Mouse (Mus musculus): ENCODE measurements at regions not wholly inside any gene's neighbourhood (a gene's known extent, or its start where the extent isn't known, plus 50 kb on each side); places are given as distances from the start of the nearest gene placed in this dataset.

GRCm38 (mm10) chr17:51542544-51542943 is 290.5 kb downstream of the Satb1 start:
- Histone ChIP-seq H3K36me3 (replicated peaks; ENCODE audit: insufficient read depth, low read length) (no peaks in the 10 kb centered on the region), H3K27me3 (ENCODE audit: insufficient read depth, low read length) (no peaks in the 10 kb centered on the region), H3K9ac (replicated peaks) (no peak overlapping the region), H3K27ac (ENCODE audit: low read depth) (no peak overlapping the region), H3K4me3 (ENCODE audit: low read depth, low read length) (no peak overlapping the region), H3K4me2 (ENCODE audit: low read depth, low read length) (no peak overlapping the region), H3K4me1 (ENCODE audit: insufficient read depth) (no peaks in the 10 kb centered on the region), H3K9me3 (ENCODE audit: low read length) (no peaks in the 10 kb centered on the region)
- DNase-seq (no peak), ATAC-seq (no peak)
- WGBS (ENCODE audit: insufficient replicate concordance), result 49% methylated on average over 2 of the region's 2 CpGs
- TF ChIP-seq EP300 (IDR thresholded peaks at IDR 0.05; ENCODE audit: low read depth), result no peak
- TF ChIP-seq CTCF (IDR thresholded peaks at IDR 0.05; ENCODE audit: low read depth), result no peak

GRCm38 (mm10) chr17:51534678-51535077 is 298.4 kb downstream of the Satb1 start:
- Histone ChIP-seq H3K4me1 (ENCODE audit: insufficient read depth) (no peaks in the 10 kb centered on the region), H3K36me3 (replicated peaks; ENCODE audit: insufficient read depth, low read length) (no peaks in the 10 kb centered on the region), H3K4me3 (ENCODE audit: low read depth, low read length) (no peak overlapping the region), H3K27ac (ENCODE audit: low read depth) (no peak overlapping the region), H3K4me2 (ENCODE audit: low read depth, low read length) (no peak overlapping the region), H3K27me3 (ENCODE audit: insufficient read depth, low read length) (no peaks in the 10 kb centered on the region), H3K9ac (replicated peaks) (no peak overlapping the region), H3K9me3 (ENCODE audit: low read length) (no peaks in the 10 kb centered on the region)
- TF ChIP-seq EP300 (IDR thresholded peaks at IDR 0.05; ENCODE audit: low read depth), result no peak
- TF ChIP-seq CTCF (IDR thresholded peaks at IDR 0.05; ENCODE audit: low read depth), result no peak
- DNase-seq (no peak), ATAC-seq (no peak)
- 30% methylated on average over 10 of the region's 10 CpGs for WGBS (ENCODE audit: insufficient replicate concordance)

- no peaks in the 10 kb centered on the region for H3K27me3 ChIP-seq (ENCODE audit: insufficient read depth, low read length)
- no peak overlapping the region for H3K4me3 ChIP-seq (ENCODE audit: low read depth, low read length)
- TF ChIP-seq EP300 (IDR thresholded peaks at IDR 0.05; ENCODE audit: low read depth) (no peak), CTCF (IDR thresholded peaks at IDR 0.05; ENCODE audit: low read depth) (no peak)
- no peaks in the 10 kb centered on the region for H3K9me3 ChIP-seq (ENCODE audit: low read length)
- no peak overlapping the region for H3K4me2 ChIP-seq (ENCODE audit: low read depth, low read length)
- H3K4me1 ChIP-seq (ENCODE audit: insufficient read depth), result no peaks in the 10 kb centered on the region
- WGBS (ENCODE audit: insufficient replicate concordance), result 45% methylated on average over 14 of the region's 14 CpGs
- H3K36me3 ChIP-seq (replicated peaks; ENCODE audit: insufficient read depth, low read length), result no peaks in the 10 kb centered on the region
- no peak for ATAC-seq
- DNase-seq, result no peak
- no peak overlapping the region for H3K27ac ChIP-seq (ENCODE audit: low read depth)
- no peak overlapping the region for H3K9ac ChIP-seq (replicated peaks)
Observed at GRCm38 (mm10) chr17:51534270-51534669, 298.8 kb downstream of the Satb1 start.

- WGBS (ENCODE audit: insufficient replicate concordance), result 75% methylated on average over 3 of the region's 3 CpGs
- Histone ChIP-seq H3K4me3 (ENCODE audit: low read depth, low read length) (no peak overlapping the region), H3K4me1 (ENCODE audit: insufficient read depth) (no peaks in the 10 kb centered on the region), H3K9me3 (ENCODE audit: low read length) (no peaks in the 10 kb centered on the region), H3K36me3 (replicated peaks; ENCODE audit: insufficient read depth, low read length) (no peaks in the 10 kb centered on the region), H3K4me2 (ENCODE audit: low read depth, low read length) (no peak overlapping the region), H3K9ac (replicated peaks) (no peak overlapping the region), H3K27me3 (ENCODE audit: insufficient read depth, low read length) (no peaks in the 10 kb centered on the region), H3K27ac (ENCODE audit: low read depth) (no peak overlapping the region)
- DNase-seq (no peak), ATAC-seq (no peak)
- TF ChIP-seq CTCF (IDR thresholded peaks at IDR 0.05; ENCODE audit: low read depth) (no peak), EP300 (IDR thresholded peaks at IDR 0.05; ENCODE audit: low read depth) (no peak)
Observed at GRCm38 (mm10) chr17:51528161-51528560, 304.9 kb downstream of the Satb1 start.

GRCm38 (mm10) chr17:51526881-51527280 is 306.2 kb downstream of the Satb1 start:
- no peak for ATAC-seq
- no peaks in the 10 kb centered on the region for H3K36me3 ChIP-seq (replicated peaks; ENCODE audit: insufficient read depth, low read length)
- no peak overlapping the region for H3K9ac ChIP-seq (replicated peaks)
- TF ChIP-seq CTCF (IDR thresholded peaks at IDR 0.05; ENCODE audit: low read depth) (no peak), EP300 (IDR thresholded peaks at IDR 0.05; ENCODE audit: low read depth) (no peak)
- H3K27me3 ChIP-seq (ENCODE audit: insufficient read depth, low read length), result no peaks in the 10 kb centered on the region
- H3K9me3 ChIP-seq (ENCODE audit: low read length), result no peaks in the 10 kb centered on the region
- no peaks in the 10 kb centered on the region for H3K4me1 ChIP-seq (ENCODE audit: insufficient read depth)
- 61% methylated on average over 7 of the region's 7 CpGs for WGBS (ENCODE audit: insufficient replicate concordance)
- no peak for DNase-seq
- H3K27ac ChIP-seq (ENCODE audit: low read depth), result no peak overlapping the region
- no peak overlapping the region for H3K4me3 ChIP-seq (ENCODE audit: low read depth, low read length)
- no peak overlapping the region for H3K4me2 ChIP-seq (ENCODE audit: low read depth, low read length)

GRCm38 (mm10) chr17:51526464-51526863 is 306.6 kb downstream of the Satb1 start:
- Histone ChIP-seq H3K27me3 (ENCODE audit: insufficient read depth, low read length) (no peaks in the 10 kb centered on the region), H3K9me3 (ENCODE audit: low read length) (no peaks in the 10 kb centered on the region), H3K27ac (ENCODE audit: low read depth) (no peak overlapping the region), H3K4me2 (ENCODE audit: low read depth, low read length) (no peak overlapping the region), H3K4me1 (ENCODE audit: insufficient read depth) (no peaks in the 10 kb centered on the region), H3K4me3 (ENCODE audit: low read depth, low read length) (no peak overlapping the region), H3K9ac (replicated peaks) (no peak overlapping the region), H3K36me3 (replicated peaks; ENCODE audit: insufficient read depth, low read length) (no peaks in the 10 kb centered on the region)
- TF ChIP-seq CTCF (IDR thresholded peaks at IDR 0.05; ENCODE audit: low read depth), result no peak
- no peak for TF ChIP-seq EP300 (IDR thresholded peaks at IDR 0.05; ENCODE audit: low read depth)
- ATAC-seq, result no peak
- DNase-seq, result no peak
- 45% methylated on average over 5 of the region's 5 CpGs for WGBS (ENCODE audit: insufficient replicate concordance)

- Histone ChIP-seq H3K9me3 (ENCODE audit: low read length) (no peaks in the 10 kb centered on the region), H3K27ac (ENCODE audit: low read depth) (no peak overlapping the region), H3K9ac (replicated peaks) (no peak overlapping the region), H3K4me3 (ENCODE audit: low read depth, low read length) (no peak overlapping the region), H3K36me3 (replicated peaks; ENCODE audit: insufficient read depth, low read length) (no peaks in the 10 kb centered on the region), H3K4me2 (ENCODE audit: low read depth, low read length) (no peak overlapping the region), H3K4me1 (ENCODE audit: insufficient read depth) (no peaks in the 10 kb centered on the region), H3K27me3 (ENCODE audit: insufficient read depth, low read length) (no peaks in the 10 kb centered on the region)
- WGBS (ENCODE audit: insufficient replicate concordance), result 52% methylated on average over 4 of the region's 4 CpGs
- TF ChIP-seq CTCF (IDR thresholded peaks at IDR 0.05; ENCODE audit: low read depth) (no peak), EP300 (IDR thresholded peaks at IDR 0.05; ENCODE audit: low read depth) (no peak)
- ATAC-seq (no peak), DNase-seq (no peak)
Observed at GRCm38 (mm10) chr17:51526021-51526420, 307.1 kb downstream of the Satb1 start.

Data from liver, postnatal 0 days (tissue).